Mouse (Mus musculus) E14TG2a.4 (cell line): ENCODE results near the gene Actr8.

Experiments
- CTCF ChIP-seq: conservative IDR thresholded peaks from 2 replicates; pipeline ENCODE4 v1.5.1; 2014; ENCODE audit warnings: low read length
- POU5F1 ChIP-seq: IDR thresholded peaks from 2 replicates; pipeline ENCODE4 v1.6.1; 2014; ENCODE audit warnings: low read length, borderline replicate concordance

DNA sequence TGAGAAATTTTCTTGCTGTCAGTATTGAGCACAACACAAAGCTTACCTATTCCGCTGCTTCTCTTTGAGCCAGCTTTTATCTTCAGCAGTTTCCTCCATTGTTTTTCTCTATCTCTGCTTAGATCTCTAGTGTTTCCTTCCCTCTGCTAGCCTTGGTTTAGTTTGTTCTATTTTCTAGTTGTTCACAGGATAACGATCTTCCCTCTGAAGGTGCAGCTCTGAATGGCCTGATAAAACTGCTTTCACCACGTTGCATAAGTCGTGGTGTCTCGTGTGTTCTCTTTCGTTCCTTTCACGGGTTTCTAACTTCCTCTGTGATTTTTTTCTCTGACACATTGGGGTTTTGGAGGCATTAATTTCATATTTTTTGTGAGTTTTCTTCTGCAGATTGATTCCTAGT, 46.2 kb downstream of the Actr8 start:
- TF ChIP-seq CTCF (no peak), POU5F1 (no peak)
